Comparison of ENCODE assay signal across 20 mouse cellular contexts in the genomic region with DNA sequence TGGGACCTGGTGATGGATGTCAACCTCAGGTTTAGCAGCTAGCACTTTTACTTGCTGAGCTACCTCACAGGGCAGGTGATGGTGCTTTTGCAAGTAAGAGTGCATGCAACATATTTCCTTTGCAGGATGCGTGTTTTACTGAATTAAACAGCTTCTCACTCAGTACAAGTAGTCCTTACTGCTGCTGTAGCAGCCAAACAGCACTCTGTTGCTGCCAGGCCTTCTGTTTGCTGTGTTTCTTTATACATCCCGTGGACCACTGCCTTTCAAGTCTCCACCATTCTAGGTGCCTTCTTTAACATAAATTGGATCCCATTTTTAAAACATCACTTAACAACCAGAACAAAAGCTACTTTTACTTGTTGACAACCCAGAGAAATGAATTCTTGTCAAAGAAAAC.
DNase-seq lines count a peak whose midpoint lies in the region; ATAC-seq and TF ChIP-seq lines count a peak whose summit lies in the region.
"Had no signal": no experiment of that assay in that cellular context is flagged by ENCODE, and none has a peak within 500 bp of the region (broad histone marks: within the 10 kb centered on the region; RNA-seq: fewer than 3 reads in every experiment).

No protein-coding gene starts in this region.

- H3K4me3 ChIP-seq in layer of hippocampus, adult 2 months, result no peak overlapping the region

- peak overlapping the region; percentile 85 for H3K27ac ChIP-seq in layer of hippocampus, adult 2 months

- no peak for TF ChIP-seq CTCF in layer of hippocampus, adult 2 months (conservative IDR thresholded peaks at IDR 0.05)

- 0 out of 2 replicates have a peak, but pooled peaks have one; percentile 57 for ATAC-seq in frontal cortex, adult (ENCODE audit: low TSS enrichment)
- ATAC-seq: activated CD4-positive, CD25-positive, alpha-beta regulatory T cell, adult 4 months; CD4-positive, CD25-positive, alpha-beta regulatory T cell, adult 4 months; Patski had no signal

- no peak for DNase-seq in frontal cortex, postnatal 36 days (ENCODE audit: low spot score in 2 of 2)
- peak; percentile 20 for DNase-seq in layer of hippocampus, adult 11-12 months (ENCODE audit: low spot score)
- DNase-seq in layer of hippocampus, postnatal 10 days (ENCODE audit: low spot score in 2 of 2), result no peak
- no peak for DNase-seq in layer of hippocampus, adult 2 months (ENCODE audit: low spot score in 2 of 2)
- no peak for DNase-seq in layer of hippocampus, postnatal 36 days
- peak; percentile 39 for DNase-seq in layer of hippocampus, adult 9-11 months
- DNase-seq in layer of hippocampus, adult 9-10 months (ENCODE audit: low spot score), result no peak
- DNase-seq: adrenal gland, adult 2 months; adrenal gland, adult 8-10 months; adrenal gland, postnatal 10 days; adrenal gland, postnatal 14 days; adrenal gland, postnatal 25 days; adrenal gland, postnatal 36 days; B cell, adult 2 months; cerebellum, adult 11 months; cerebellum, adult 11-12 months had no signal

Comparison
In these comparisons a context has a peak if more than half of its experiments do, and no peak if none do; other contexts are left out.
1. DNase-seq: peak in layer of hippocampus, adult 11-12 months (single experiment) and layer of hippocampus, adult 9-11 months (single experiment); none in frontal cortex, postnatal 36 days (0 of 2), layer of hippocampus, postnatal 10 days (0 of 2), layer of hippocampus, adult 2 months (0 of 2), layer of hippocampus, postnatal 36 days (0 of 2) and layer of hippocampus, adult 9-10 months (single experiment).